8 mouse cellular contexts compared by ENCODE assay signal in the genomic region with DNA sequence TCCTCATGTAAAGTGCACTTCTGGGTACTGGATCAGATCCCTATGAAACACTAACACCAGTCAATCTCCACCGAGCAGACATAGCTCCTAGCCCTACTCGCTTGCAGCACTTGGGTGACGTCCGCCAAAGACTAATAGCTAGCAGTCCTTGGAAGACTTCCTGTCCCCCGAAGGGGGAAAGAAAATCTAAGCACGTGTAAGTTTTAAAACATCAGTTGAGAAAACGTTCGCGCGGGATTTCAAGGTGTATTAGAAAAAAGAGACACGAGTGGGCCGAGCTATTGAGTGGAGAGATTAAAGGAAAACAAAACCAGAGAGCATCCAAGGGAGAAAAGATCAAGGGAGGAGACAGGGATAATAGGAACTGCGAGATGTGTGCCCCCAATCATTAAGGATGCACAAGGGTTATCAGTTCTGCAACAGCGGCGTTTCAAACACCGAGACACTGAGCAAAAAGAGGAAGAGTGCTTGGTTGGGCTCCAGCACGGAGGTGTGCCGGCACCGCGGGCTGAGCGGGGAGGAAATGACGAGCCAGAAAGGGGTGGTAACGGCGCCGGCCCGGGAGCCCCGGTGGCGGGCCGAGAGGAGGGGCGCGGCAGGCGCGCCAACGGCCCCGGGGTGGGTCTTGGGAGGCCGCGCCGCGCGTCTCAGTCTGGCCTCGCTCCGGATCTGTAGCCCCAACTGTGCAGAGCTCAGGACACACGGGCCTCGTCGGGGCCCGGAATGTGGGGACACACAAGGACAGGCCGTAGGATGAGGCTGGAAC. TPM values are rescaled to one million over a fixed set of nuclear protein-coding genes. Genes with fewer than 3 reads are reported as not detected.
DNase-seq lines count a peak whose midpoint lies in the region; ATAC-seq and TF ChIP-seq lines count a peak whose summit lies in the region.

No protein-coding gene starts in this region.

- H3K9me3 ChIP-seq in hindbrain, embryonic 16.5 days (ENCODE audit: control insufficient read depth, low read length): no peaks in the 10 kb centered on the region

- H3K9ac ChIP-seq in hindbrain, embryonic 16.5 days (ENCODE audit: low read depth, low read length): peak overlapping the region; percentile 91

- no peak for TF ChIP-seq CTCF in gastrocnemius, adult 2 months (IDR thresholded peaks at IDR 0.05)

- H3K36me3 ChIP-seq in hindbrain, embryonic 16.5 days (ENCODE audit: control insufficient read depth, insufficient read depth, low read length): no peaks in the 10 kb centered on the region

- ATAC-seq in hindbrain, embryonic 16.5 days: peak; percentile 41

- H3K27ac ChIP-seq in gastrocnemius, adult 2 months: peak overlapping the region; percentile 98
- peak overlapping the region; percentile 96 for H3K27ac ChIP-seq in hindbrain, embryonic 16.5 days (ENCODE audit: low read depth, low read length)

- H3K4me2 ChIP-seq in hindbrain, embryonic 16.5 days (ENCODE audit: low read length): peak overlapping the region; percentile 64

- H3K27me3 ChIP-seq in hindbrain, embryonic 16.5 days (replicated peaks; ENCODE audit: control insufficient read depth, insufficient read depth, low read length): no peaks in the 10 kb centered on the region

- H3K4me3 ChIP-seq in gastrocnemius, adult 2 months: peak overlapping the region; percentile 85
- H3K4me3 ChIP-seq in hindbrain, embryonic 16.5 days (ENCODE audit: low read length): peak overlapping the region; percentile 67

- H3K4me1 ChIP-seq in hindbrain, embryonic 16.5 days (ENCODE audit: control insufficient read depth, insufficient read depth, low read depth, low read length): peaks cover 16% of the 10 kb centered on the region

- intact Hi-C loops in gastrocnemius, adult 2 months (cut with DNase I): no loop called here

- peak; percentile 77 for DNase-seq in T-cell, adult 2 months (ENCODE audit: low spot score)
- peak; percentile 74 to 75 for DNase-seq in cerebellum, postnatal 36 days
- DNase-seq in gastrocnemius, adult 2 months: peak; percentile 85
- peak; percentile 36 to 66 for DNase-seq in left cerebral cortex, adult 18-20 months (ENCODE audit: low spot score in 2 of 2)
- peak; percentile 86 to 88 for DNase-seq in lung, postnatal 4 days
- peak; percentile 84 for DNase-seq in retina, postnatal 1 day
- DNase-seq in urinary bladder, adult 2 months (ENCODE audit: low spot score): peak; percentile 59

- 0% methylated on average over 29 of the region's 47 CpGs for WGBS in hindbrain, embryonic 16.5 days

RNA-seq across cellular contexts. Expression of a gene that starts 1.0 kb away (rescaled TPM):
- total RNA-seq in gastrocnemius, adult 2 months (2021): 1 to 10 TPM; 6.1 to 9.4 TPM
- 8.9 and 10.6 TPM in 2 replicates for polyA plus RNA-seq in hindbrain, embryonic 16.5 days (2015; fragmentation: Nextera tagmentation; extraction: Ambion mirVana)
- total RNA-seq in left cerebral cortex, adult 18-20 months (2021): 10 to 100 TPM; 25.2 to 28.7 TPM
- 31.7 and 39.2 TPM in 2 replicates for polyA plus RNA-seq in urinary bladder, adult 2 months (2012; rRNA removed)

RNA-seq across cellular contexts. Expression of a gene that starts 1.1 kb away (rescaled TPM):
- total RNA-seq in gastrocnemius, adult 2 months (2021): 10 to 100 TPM; 11.1 to 12.4 TPM
- 33.2 and 34.3 TPM in 2 replicates for polyA plus RNA-seq in hindbrain, embryonic 16.5 days (2015; fragmentation: Nextera tagmentation; extraction: Ambion mirVana)
- total RNA-seq in left cerebral cortex, adult 18-20 months (2021): 10 to 100 TPM; 11.9 to 14.6 TPM
- polyA plus RNA-seq in urinary bladder, adult 2 months (2012; rRNA removed): 38.1 and 42.4 TPM in 2 replicates

RNA-seq across cellular contexts. Expression of a gene that starts 24.0 kb away (rescaled TPM):
- total RNA-seq in gastrocnemius, adult 2 months (2021): 100 to 1,000 TPM; 439 to 602 TPM
- 0.88 and 4.2 TPM in 2 replicates for polyA plus RNA-seq in hindbrain, embryonic 16.5 days (2015; fragmentation: Nextera tagmentation; extraction: Ambion mirVana)
- total RNA-seq in left cerebral cortex, adult 18-20 months (2021): not detected
- 6.8 and 7.9 TPM in 2 replicates for polyA plus RNA-seq in urinary bladder, adult 2 months (2012; rRNA removed)

RNA-seq across cellular contexts. Expression of a gene that starts 42.6 kb away (rescaled TPM):
- not detected for total RNA-seq in gastrocnemius, adult 2 months (2021)
- polyA plus RNA-seq in hindbrain, embryonic 16.5 days (2015; fragmentation: Nextera tagmentation; extraction: Ambion mirVana): 0.93 and 1.6 TPM in 2 replicates
- total RNA-seq in left cerebral cortex, adult 18-20 months (2021): not detected
- polyA plus RNA-seq in urinary bladder, adult 2 months (2012; rRNA removed): not detected in 2 replicates

RNA-seq across cellular contexts. Expression of a gene that starts 46.0 kb away (rescaled TPM):
- not detected for total RNA-seq in gastrocnemius, adult 2 months (2021)
- 0.15 and 0.39 TPM in 2 replicates for polyA plus RNA-seq in hindbrain, embryonic 16.5 days (2015; fragmentation: Nextera tagmentation; extraction: Ambion mirVana)
- under 1 TPM; 0.26 to 0.42 TPM for total RNA-seq in left cerebral cortex, adult 18-20 months (2021)
- 0.11 and 0.13 TPM in 2 replicates for polyA plus RNA-seq in urinary bladder, adult 2 months (2012; rRNA removed)

Comparison
In these comparisons a context has a peak if more than half of its experiments do, and no peak if none do; other contexts are left out.
1. Peak in every context shown above with its lines: DNase-seq, ATAC-seq, H3K4me3 ChIP-seq and H3K27ac ChIP-seq.
2. RNA of a gene that starts 24.0 kb away (total RNA-seq): 439 to 602 TPM in gastrocnemius, adult 2 months; not detected in left cerebral cortex, adult 18-20 months; every median in the first group is over 100 times any median in the second.